Comparison of ENCODE assay signal across 28 mouse cellular contexts in the genomic region with DNA sequence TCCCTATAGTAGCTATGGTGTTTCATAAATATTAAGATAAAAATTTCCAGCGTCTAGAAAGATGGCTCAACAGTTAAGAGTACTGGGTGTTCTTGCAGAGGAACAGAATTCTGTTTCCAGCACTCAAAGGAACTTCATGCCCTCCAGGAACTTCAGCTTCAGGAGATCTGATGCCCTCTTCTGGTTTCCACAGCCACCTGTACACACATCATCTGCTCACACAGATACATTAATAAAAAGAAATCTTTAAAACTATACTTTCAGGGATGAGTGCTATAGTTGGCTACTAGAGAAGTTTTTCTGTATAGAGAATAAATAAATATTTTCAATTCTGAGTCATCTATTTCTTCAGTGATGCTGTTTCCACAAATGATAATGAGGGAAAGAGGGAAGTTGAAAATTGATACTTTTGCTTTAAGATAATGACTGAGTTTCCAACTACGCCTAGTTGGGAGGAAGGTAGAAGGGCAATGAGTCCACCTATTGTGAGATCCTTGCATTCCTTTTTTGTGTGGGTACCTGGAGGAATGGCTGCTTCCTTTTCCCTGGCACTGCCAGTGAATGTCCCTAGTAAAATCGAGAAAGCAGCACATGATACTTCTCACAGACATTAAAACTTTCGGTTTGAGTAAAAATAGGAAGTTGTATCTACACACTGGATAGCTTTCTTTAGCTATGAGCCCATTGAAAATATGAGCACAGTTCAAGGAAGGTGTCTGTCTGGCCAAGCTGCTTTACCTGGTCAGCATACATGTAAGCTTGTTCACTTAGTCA. TPM values are rescaled to one million over a fixed set of nuclear protein-coding genes. Genes with fewer than 3 reads are reported as not detected.
DNase-seq lines count a peak whose midpoint lies in the region; ATAC-seq and TF ChIP-seq lines count a peak whose summit lies in the region.
"Had no signal": no experiment of that assay in that cellular context is flagged by ENCODE, and none has a peak within 500 bp of the region (broad histone marks: within the 10 kb centered on the region; RNA-seq: fewer than 3 reads in every experiment).

No protein-coding gene starts in this region.

- H3K27me3 ChIP-seq in heart, embryonic 12.5 days (replicated peaks), result no peaks in the 10 kb centered on the region
- no peaks in the 10 kb centered on the region for H3K27me3 ChIP-seq in MEL (ENCODE audit: control insufficient read depth in 1 of 2, insufficient read depth in 2 of 2, low read length in 2 of 2)
- H3K27me3 ChIP-seq in splenic B cell, adult 2 months (ENCODE audit: control insufficient read depth, insufficient read depth, low read length, poor library complexity, severe bottlenecking), result no peaks in the 10 kb centered on the region
- H3K27me3 ChIP-seq: embryonic facial prominence, embryonic 15.5 days; limb, embryonic 15.5 days; liver, embryonic 15.5 days had no signal

- no peak; a peak in 1 of 6 replicates for TF ChIP-seq CTCF in MEL (IDR thresholded peaks at IDR 0.05 in 2 of 3, conservative IDR thresholded peaks at IDR 0.05 in 1 of 3; ENCODE audit: control insufficient read depth in 1 of 3, insufficient read depth in 1 of 3, low read depth in 2 of 3, low read length in 3 of 3, poor library complexity in 1 of 3, severe bottlenecking in 1 of 3)

- no peaks in the 10 kb centered on the region for H3K36me3 ChIP-seq in heart, embryonic 12.5 days
- peaks cover 0 to 49% of the 10 kb centered on the region in 2 experiments; a peak in 3 of 4 replicates for H3K36me3 ChIP-seq in MEL (ENCODE audit: control insufficient read depth in 1 of 2, insufficient read depth in 2 of 2, low read length in 2 of 2)
- no peaks in the 10 kb centered on the region for H3K36me3 ChIP-seq in splenic B cell, adult 2 months (ENCODE audit: control insufficient read depth, insufficient read depth, low read length, poor library complexity, severe bottlenecking)
- H3K36me3 ChIP-seq: embryonic facial prominence, embryonic 15.5 days; forebrain, embryonic 10.5 days; hindbrain, embryonic 10.5 days; limb, embryonic 15.5 days; liver, embryonic 15.5 days had no signal

- no peak overlapping the region for H3K4me3 ChIP-seq in heart, embryonic 12.5 days
- H3K4me3 ChIP-seq in MEL (ENCODE audit: control insufficient read depth in 1 of 2, insufficient read depth in 1 of 2, low read depth in 2 of 2, low read length in 2 of 2), result peak overlapping the region; percentile 40 to 53
- H3K4me3 ChIP-seq: embryonic facial prominence, embryonic 15.5 days; forebrain, embryonic 10.5 days; hindbrain, embryonic 10.5 days; left cerebral cortex, adult 2 months; limb, embryonic 15.5 days; liver, embryonic 15.5 days had no signal

- H3K4me2 ChIP-seq in heart, embryonic 12.5 days, result no peak overlapping the region
- H3K4me2 ChIP-seq: embryonic facial prominence, embryonic 15.5 days; heart, embryonic 11.5 days; limb, embryonic 15.5 days; liver, embryonic 15.5 days; midbrain, embryonic 11.5 days had no signal

- TF ChIP-seq POLR2A in MEL (IDR thresholded peaks at IDR 0.05; ENCODE audit: control insufficient read depth in 1 of 2, insufficient read depth in 1 of 2, low read depth in 1 of 2, low read length in 2 of 2, poor library complexity in 1 of 2), result no peak

- H3K9me3 ChIP-seq in heart, embryonic 12.5 days (replicated peaks), result no peaks in the 10 kb centered on the region
- H3K9me3 ChIP-seq in MEL (replicated peaks; ENCODE audit: insufficient read depth, low read length), result no peaks in the 10 kb centered on the region
- H3K9me3 ChIP-seq: embryonic facial prominence, embryonic 15.5 days; forebrain, embryonic 10.5 days; G1E; hindbrain, embryonic 10.5 days; limb, embryonic 15.5 days; liver, embryonic 15.5 days had no signal

- TF ChIP-seq RAD21 in MEL (IDR thresholded peaks at IDR 0.05; ENCODE audit: low read depth, low read length), result no peak

- peak; percentile 60 for DNase-seq in heart, adult 11 months
- peak; percentile 80 for DNase-seq in MEL (ENCODE audit: low read depth, low spot score)
- peak; percentile 66 for DNase-seq in splenic B cell, adult 2 months (ENCODE audit: low read depth, low spot score)
- DNase-seq in kidney, adult 11 months, result no peak
- no peak for DNase-seq in layer of hippocampus, adult 9-10 months (ENCODE audit: low spot score)
- DNase-seq in gastrocnemius, postnatal 4 days (ENCODE audit: low spot score in 2 of 2), result no peak
- DNase-seq: adrenal gland, adult 8-10 months; cerebellum, adult 8-10 months; heart, postnatal 10 days; lung, postnatal 4 days; right cerebral cortex, postnatal 14 days; thymus, adult 18-20 months; thymus, postnatal 36 days had no signal

- ATAC-seq in heart, embryonic 12.5 days (ENCODE audit: insufficient number of reproducible peaks, low FRiP score), result no peak
- ATAC-seq in granulocyte monocyte progenitor cell, adult 5-6 weeks (replicated peaks; ENCODE audit: poor library complexity, severe bottlenecking), result peak; percentile 58
- ATAC-seq: activated CD4-positive, CD25-positive, alpha-beta regulatory T cell, adult 4 months; hindbrain, embryonic 16.5 days; intestine, embryonic 16.5 days had no signal

- no peak overlapping the region for H3K9ac ChIP-seq in heart, embryonic 12.5 days
- H3K9ac ChIP-seq in MEL (ENCODE audit: control insufficient read depth, low read depth, low read length, poor library complexity, severe bottlenecking), result peak overlapping the region; percentile 50; the same call in 1 of the 2 replicates
- H3K9ac ChIP-seq: embryonic facial prominence, embryonic 15.5 days; limb, embryonic 15.5 days; liver, embryonic 15.5 days had no signal

- peaks cover 38% of the 10 kb centered on the region for H3K4me1 ChIP-seq in heart, embryonic 12.5 days (replicated peaks)
- peaks cover 24 to 30% of the 10 kb centered on the region in 2 experiments for H3K4me1 ChIP-seq in MEL (ENCODE audit: control insufficient read depth in 1 of 2, insufficient read depth in 2 of 2, low read length in 2 of 2)

- 70% methylated on average over 4 of the region's 4 CpGs for WGBS in heart, embryonic 12.5 days

- H3K79me2 ChIP-seq in MEL (ENCODE audit: control insufficient read depth, insufficient read depth, low read length, poor library complexity), result peaks cover 73% of the 10 kb centered on the region

- H3K27ac ChIP-seq in heart, embryonic 12.5 days (ENCODE audit: poor library complexity, severe bottlenecking), result no peak overlapping the region
- H3K27ac ChIP-seq in MEL (ENCODE audit: control insufficient read depth, low read depth, low read length), result peak overlapping the region; percentile 81
- H3K27ac ChIP-seq: embryonic facial prominence, embryonic 15.5 days; forebrain, embryonic 10.5 days; hindbrain, embryonic 10.5 days; kidney, postnatal 0 days; left cerebral cortex, adult 2 months; limb, embryonic 15.5 days; liver, embryonic 15.5 days had no signal

- peak; percentile 62 to 92; a peak in 3 of 4 replicates for TF ChIP-seq EP300 in MEL (IDR thresholded peaks at IDR 0.05; ENCODE audit: low read depth in 1 of 2, low read length in 2 of 2)

TF ChIP-seq in MEL, 35 proteins besides CTCF, POLR2A, EP300 and RAD21 (continues in another document):
- no peak for TF ChIP-seq ELF1 (IDR thresholded peaks at IDR 0.05; ENCODE audit: low read depth, low read length)
- no peak for TF ChIP-seq MYB (IDR thresholded peaks at IDR 0.05; ENCODE audit: low read depth, low read length)
- TF ChIP-seq USF2 (IDR thresholded peaks at IDR 0.05; ENCODE audit: borderline replicate concordance in 1 of 2, insufficient read depth in 1 of 2, low read depth in 1 of 2, low read length in 2 of 2), result no peak
- TF ChIP-seq UBTF (IDR thresholded peaks at IDR 0.05; ENCODE audit: borderline replicate concordance, insufficient read depth, low read depth, low read length), result no peak
- 0 out of 2 replicates have a peak, but pooled peaks have one; percentile 35 for TF ChIP-seq TBP (IDR thresholded peaks at IDR 0.05; ENCODE audit: low read depth, low read length)
- no peak for TF ChIP-seq ZMIZ1 (IDR thresholded peaks at IDR 0.05; ENCODE audit: low read depth, low read length)
- no peak for TF ChIP-seq SMC3 (IDR thresholded peaks at IDR 0.05; ENCODE audit: low read depth, low read length)
- TF ChIP-seq SIN3A (IDR thresholded peaks at IDR 0.05; ENCODE audit: low read length), result peak; percentile 73
- TF ChIP-seq ZKSCAN1 (IDR thresholded peaks at IDR 0.05; ENCODE audit: low read depth, low read length), result no peak
- no peak for TF ChIP-seq MAFK (IDR thresholded peaks at IDR 0.05; ENCODE audit: borderline replicate concordance, low read depth, low read length)
- no peak for TF ChIP-seq POLR2AphosphoS2 (IDR thresholded peaks at IDR 0.05; ENCODE audit: low read length)
- no peak for TF ChIP-seq USF1 (IDR thresholded peaks at IDR 0.05; ENCODE audit: low read depth, low read length)
- TF ChIP-seq MAX (IDR thresholded peaks at IDR 0.05; ENCODE audit: low read length), result no peak
- TF ChIP-seq E2F4 (IDR thresholded peaks at IDR 0.05; ENCODE audit: borderline replicate concordance, low read depth, low read length), result no peak
- no peak for TF ChIP-seq MYC (IDR thresholded peaks at IDR 0.05; ENCODE audit: low read depth, low read length)
- no peak for TF ChIP-seq BHLHE40 (IDR thresholded peaks at IDR 0.05; ENCODE audit: borderline replicate concordance, low read depth, low read length)
- no peak for TF ChIP-seq TCF12 (IDR thresholded peaks at IDR 0.05; ENCODE audit: low read depth, low read length)
- no peak for TF ChIP-seq NELFE (IDR thresholded peaks at IDR 0.05; ENCODE audit: low read depth, low read length)
- no peak; the same call in 1 of the 2 replicates for TF ChIP-seq ZNF384 (IDR thresholded peaks at IDR 0.05; ENCODE audit: low read depth, low read length)
- TF ChIP-seq POLR2AphosphoS5 (IDR thresholded peaks at IDR 0.05; ENCODE audit: borderline replicate concordance, low read depth, low read length), result no peak
- TF ChIP-seq MAZ (IDR thresholded peaks at IDR 0.05; ENCODE audit: low read depth, low read length), result no peak
- TF ChIP-seq MXI1 (IDR thresholded peaks at IDR 0.05; ENCODE audit: low read depth, low read length), result peak; percentile 59; the same call in 1 of the 2 replicates
- TF ChIP-seq KAT2A (conservative IDR thresholded peaks at IDR 0.05; ENCODE audit: low read depth, low read length), result no peak
- TF ChIP-seq TAL1 (IDR thresholded peaks at IDR 0.05; ENCODE audit: low read length), result no peak
- no peak for TF ChIP-seq HCFC1 (IDR thresholded peaks at IDR 0.05; ENCODE audit: low read depth, low read length)
- peak; percentile 90 for TF ChIP-seq GATA1 (IDR thresholded peaks at IDR 0.05; ENCODE audit: low read depth, low read length)

RNA-seq across cellular contexts. Expression of a gene that starts 9.1 kb away (rescaled TPM):
- polyA plus RNA-seq in heart, embryonic 12.5 days (2016; fragmentation: Nextera tagmentation; extraction: Ambion mirVana), result 7.6 and 8.2 TPM in 2 replicates
- 19.1 and 19.7 TPM in 2 replicates for total RNA-seq in MEL (2012; rRNA removed)
- polyA plus RNA-seq in MEL (2012; ENCODE audit: insufficient read depth in 1 of 2, insufficient read length in 2 of 2, low read depth in 1 of 2, low replicate concordance in 2 of 2, missing spikeins in 1 of 2), result 10 to 100 TPM in 1 of 2 experiments, not detected in 1; 16.0 TPM
- 21.9 and 24.4 TPM in 2 replicates for total RNA-seq in granulocyte monocyte progenitor cell, adult 5-6 weeks (2014; fragmentation: Nextera tagmentation)
- 22.7 and 23.5 TPM in 2 replicates for total RNA-seq in granulocyte monocyte progenitor cell, adult 5-6 weeks (2017)
- 10 to 100 TPM; 33.0 to 34.2 TPM for total RNA-seq in gastrocnemius, postnatal 4 days (2021)

Comparison
In these comparisons a context has a peak if more than half of its experiments do, and no peak if none do; other contexts are left out.
1. DNase-seq: peak in heart, adult 11 months (single experiment), MEL (single experiment) and splenic B cell, adult 2 months (single experiment); none in kidney, adult 11 months (single experiment), layer of hippocampus, adult 9-10 months (single experiment) and gastrocnemius, postnatal 4 days (0 of 2).